Mouse (Mus musculus): ENCODE data around the gene Aif1l. TPM values are rescaled to one million over a fixed set of nuclear protein-coding genes. Genes with fewer than 3 reads are reported as not detected.

Gene Aif1l
- polyA plus RNA-seq, 1 experiment, result 20.8 TPM

- no peaks in the 10 kb centered on the region for H3K4me1 ChIP-seq (ENCODE audit: control insufficient read depth, insufficient read depth, low read length)
- TF ChIP-seq POLR2A (IDR thresholded peaks at IDR 0.05; ENCODE audit: low read depth, low read length) (no peak), CTCF (IDR thresholded peaks at IDR 0.05; ENCODE audit: borderline replicate concordance, insufficient read depth, low read length) (peak; percentile 83)
- H3K4me3 ChIP-seq (ENCODE audit: insufficient read depth, low read length), result no peak overlapping the region
- H3K27ac ChIP-seq (ENCODE audit: insufficient read depth, low read length), result no peak overlapping the region
Measured at GRCm38 (mm10) chr2:31917636-31918035, 32.3 kb upstream of the Aif1l start.

- H3K4me3 ChIP-seq (ENCODE audit: insufficient read depth, low read length), result no peak overlapping the region
- TF ChIP-seq CTCF (IDR thresholded peaks at IDR 0.05; ENCODE audit: borderline replicate concordance, insufficient read depth, low read length) (no peak), POLR2A (IDR thresholded peaks at IDR 0.05; ENCODE audit: low read depth, low read length) (no peak)
- H3K27ac ChIP-seq (ENCODE audit: insufficient read depth, low read length), result no peak overlapping the region
- no peaks in the 10 kb centered on the region for H3K4me1 ChIP-seq (ENCODE audit: control insufficient read depth, insufficient read depth, low read length)
Measured at GRCm38 (mm10) chr2:31923645-31924044, 26.3 kb upstream of the Aif1l start.

DNA sequence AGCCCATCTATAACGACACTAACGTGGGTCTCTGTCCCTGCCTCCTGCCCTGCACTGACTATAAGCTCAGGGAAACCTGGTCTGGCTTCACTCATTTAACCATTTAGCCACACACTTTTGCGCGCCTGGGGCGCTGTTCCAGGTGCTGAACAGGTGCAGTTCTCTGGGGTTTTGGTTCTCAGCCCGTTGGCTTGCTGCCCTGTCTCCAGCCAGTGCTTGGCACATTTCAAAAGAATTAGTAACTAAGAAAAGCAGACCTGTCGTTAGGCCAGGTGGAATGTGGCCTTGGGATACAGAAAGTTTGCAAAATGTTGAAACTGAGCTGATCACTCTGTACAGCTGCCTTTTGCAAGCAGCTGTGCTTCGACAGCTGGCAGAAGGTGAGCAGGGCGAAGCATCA is 25.1 kb upstream of the Aif1l start:
- TF ChIP-seq POLR2A (IDR thresholded peaks at IDR 0.05; ENCODE audit: low read depth, low read length), result no peak
- TF ChIP-seq CTCF (IDR thresholded peaks at IDR 0.05; ENCODE audit: borderline replicate concordance, insufficient read depth, low read length), result no peak
- H3K27ac ChIP-seq (ENCODE audit: insufficient read depth, low read length), result no peak overlapping the region
- no peaks in the 10 kb centered on the region for H3K4me1 ChIP-seq (ENCODE audit: control insufficient read depth, insufficient read depth, low read length)
- no peak overlapping the region for H3K4me3 ChIP-seq (ENCODE audit: insufficient read depth, low read length)

GRCm38 (mm10) chr2:31925936-31926335 is 24.0 kb upstream of the Aif1l start:
- H3K4me3 ChIP-seq (ENCODE audit: insufficient read depth, low read length), result no peak overlapping the region
- no peaks in the 10 kb centered on the region for H3K4me1 ChIP-seq (ENCODE audit: control insufficient read depth, insufficient read depth, low read length)
- no peak for TF ChIP-seq POLR2A (IDR thresholded peaks at IDR 0.05; ENCODE audit: low read depth, low read length)
- TF ChIP-seq CTCF (IDR thresholded peaks at IDR 0.05; ENCODE audit: borderline replicate concordance, insufficient read depth, low read length), result no peak
- H3K27ac ChIP-seq (ENCODE audit: insufficient read depth, low read length), result no peak overlapping the region

DNA sequence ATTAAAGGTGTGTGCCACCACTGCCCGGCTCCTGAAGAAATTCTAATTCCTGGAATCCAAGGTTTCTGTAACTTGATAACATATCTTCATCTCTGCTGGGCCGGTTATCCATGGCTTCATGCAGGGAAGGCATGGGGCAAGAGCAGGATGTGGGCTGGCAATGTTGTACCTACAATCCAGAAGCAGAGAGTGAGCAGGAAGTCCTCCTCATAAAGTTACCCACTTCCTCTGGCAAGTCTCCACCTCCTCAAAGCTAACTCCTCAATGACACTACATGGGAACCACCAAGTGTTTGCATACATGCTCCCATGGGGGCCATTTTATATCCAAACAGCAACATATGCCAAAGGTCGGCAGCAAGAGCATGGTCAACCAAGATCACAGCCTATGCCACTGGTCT is 20.3 kb upstream of the Aif1l start:
- no peak overlapping the region for H3K27ac ChIP-seq (ENCODE audit: insufficient read depth, low read length)
- no peak overlapping the region for H3K4me3 ChIP-seq (ENCODE audit: insufficient read depth, low read length)
- TF ChIP-seq POLR2A (IDR thresholded peaks at IDR 0.05; ENCODE audit: low read depth, low read length) (no peak), CTCF (IDR thresholded peaks at IDR 0.05; ENCODE audit: borderline replicate concordance, insufficient read depth, low read length) (no peak)
- H3K4me1 ChIP-seq (ENCODE audit: control insufficient read depth, insufficient read depth, low read length), result peaks cover 3% of the 10 kb centered on the region; the same call in 1 of the 2 replicates

GRCm38 (mm10) chr2:31934551-31934950 is 15.4 kb upstream of the Aif1l start:
- TF ChIP-seq POLR2A (IDR thresholded peaks at IDR 0.05; ENCODE audit: low read depth, low read length), result no peak
- TF ChIP-seq CTCF (IDR thresholded peaks at IDR 0.05; ENCODE audit: borderline replicate concordance, insufficient read depth, low read length), result no peak
- no peak overlapping the region for H3K27ac ChIP-seq (ENCODE audit: insufficient read depth, low read length)
- H3K4me1 ChIP-seq (ENCODE audit: control insufficient read depth, insufficient read depth, low read length), result peaks cover 9% of the 10 kb centered on the region
- no peak overlapping the region for H3K4me3 ChIP-seq (ENCODE audit: insufficient read depth, low read length)

- peaks cover 9% of the 10 kb centered on the region for H3K4me1 ChIP-seq (ENCODE audit: control insufficient read depth, insufficient read depth, low read length)
- TF ChIP-seq CTCF (IDR thresholded peaks at IDR 0.05; ENCODE audit: borderline replicate concordance, insufficient read depth, low read length), result no peak
- no peak for TF ChIP-seq POLR2A (IDR thresholded peaks at IDR 0.05; ENCODE audit: low read depth, low read length)
- no peak overlapping the region for H3K27ac ChIP-seq (ENCODE audit: insufficient read depth, low read length)
- H3K4me3 ChIP-seq (ENCODE audit: insufficient read depth, low read length), result no peak overlapping the region
Measured at GRCm38 (mm10) chr2:31935054-31935453, 14.9 kb upstream of the Aif1l start.

GRCm38 (mm10) chr2:31938298-31938697 is 11.6 kb upstream of the Aif1l start:
- Histone ChIP-seq H3K27ac (ENCODE audit: insufficient read depth, low read length) (no peak overlapping the region), H3K4me1 (ENCODE audit: control insufficient read depth, insufficient read depth, low read length) (peaks cover 9% of the 10 kb centered on the region), H3K4me3 (ENCODE audit: insufficient read depth, low read length) (no peak overlapping the region)
- TF ChIP-seq CTCF (IDR thresholded peaks at IDR 0.05; ENCODE audit: borderline replicate concordance, insufficient read depth, low read length), result no peak
- no peak for TF ChIP-seq POLR2A (IDR thresholded peaks at IDR 0.05; ENCODE audit: low read depth, low read length)

DNA sequence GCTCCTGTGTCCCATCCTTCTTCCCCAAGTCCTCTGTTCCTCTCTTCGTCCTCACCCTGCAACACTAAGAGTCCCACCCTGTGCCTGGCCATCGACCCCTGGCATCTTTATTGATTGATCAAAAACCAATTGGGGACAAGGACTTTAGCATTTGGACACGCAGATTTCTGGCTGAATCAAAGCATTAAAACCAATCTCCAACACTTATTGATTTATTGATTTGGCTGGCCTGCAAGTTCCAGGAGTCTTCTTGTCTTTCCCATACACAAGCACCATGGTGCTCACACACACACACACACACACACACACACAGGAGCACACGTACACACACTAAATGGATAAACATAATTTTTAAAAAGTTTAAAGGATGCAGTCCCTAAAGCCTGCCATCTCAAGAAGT is 6.9 kb upstream of the Aif1l start:
- TF ChIP-seq POLR2A (IDR thresholded peaks at IDR 0.05; ENCODE audit: low read depth, low read length), result no peak
- no peak for TF ChIP-seq CTCF (IDR thresholded peaks at IDR 0.05; ENCODE audit: borderline replicate concordance, insufficient read depth, low read length)
- no peak overlapping the region for H3K4me3 ChIP-seq (ENCODE audit: insufficient read depth, low read length)
- H3K27ac ChIP-seq (ENCODE audit: insufficient read depth, low read length), result no peak overlapping the region
- 0 out of 2 replicates have a peak, but pooled peaks cover 4% of the 10 kb centered on the region for H3K4me1 ChIP-seq (ENCODE audit: control insufficient read depth, insufficient read depth, low read length)

- no peak overlapping the region for H3K27ac ChIP-seq (ENCODE audit: insufficient read depth, low read length)
- TF ChIP-seq CTCF (IDR thresholded peaks at IDR 0.05; ENCODE audit: borderline replicate concordance, insufficient read depth, low read length) (no peak), POLR2A (IDR thresholded peaks at IDR 0.05; ENCODE audit: low read depth, low read length) (no peak)
- no peak overlapping the region for H3K4me3 ChIP-seq (ENCODE audit: insufficient read depth, low read length)
- peaks cover 11% of the 10 kb centered on the region for H3K4me1 ChIP-seq (ENCODE audit: control insufficient read depth, insufficient read depth, low read length)
Measured at GRCm38 (mm10) chr2:31945580-31945979, 4.4 kb upstream of the Aif1l start.

- no peak for TF ChIP-seq POLR2A (IDR thresholded peaks at IDR 0.05; ENCODE audit: low read depth, low read length)
- no peak for TF ChIP-seq CTCF (IDR thresholded peaks at IDR 0.05; ENCODE audit: borderline replicate concordance, insufficient read depth, low read length)
- H3K27ac ChIP-seq (ENCODE audit: insufficient read depth, low read length), result peak overlapping the region; percentile 16; the same call in 1 of the 2 replicates
- H3K4me1 ChIP-seq (ENCODE audit: control insufficient read depth, insufficient read depth, low read length), result peaks cover 12% of the 10 kb centered on the region
- H3K4me3 ChIP-seq (ENCODE audit: insufficient read depth, low read length), result no peak overlapping the region
Measured at GRCm38 (mm10) chr2:31948392-31948791, 1.5 kb upstream of the Aif1l start.
